Mouse (Mus musculus): ENCODE data around the gene Ndrg3.

DNA sequence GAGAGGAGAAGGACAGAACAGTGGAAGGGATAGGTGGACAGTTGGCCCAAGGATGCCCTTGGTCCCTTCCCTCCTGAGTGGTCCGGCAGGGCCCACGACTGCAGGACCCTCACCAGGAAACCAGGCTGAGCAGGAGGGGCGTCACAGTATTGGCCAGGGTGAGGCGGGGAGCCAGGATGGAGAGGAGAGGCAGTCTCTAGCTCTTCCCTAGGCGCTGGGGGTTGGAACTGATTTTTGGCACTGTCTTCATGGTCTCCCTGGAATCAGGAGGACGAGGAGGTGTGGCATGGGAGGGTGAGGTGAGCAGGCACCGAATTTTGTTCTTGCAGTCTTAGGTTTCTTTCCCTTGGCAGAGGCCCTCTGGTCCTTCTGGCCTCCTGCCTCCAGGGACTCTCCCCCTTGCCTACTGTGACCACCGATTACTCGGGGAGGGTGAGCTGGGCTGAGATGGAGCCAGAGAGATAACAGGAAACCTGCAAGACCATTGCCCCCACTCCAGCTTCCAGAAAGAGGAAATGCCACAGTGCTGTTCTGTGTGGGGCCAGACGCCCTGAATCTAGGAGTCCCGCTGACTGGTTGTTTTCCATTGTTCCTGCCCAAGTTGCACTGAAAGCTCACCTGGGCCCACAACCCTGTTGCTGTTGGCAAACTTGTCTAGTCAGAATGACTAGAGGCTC lies 18.9 kb upstream of the Ndrg3 start:
- TF ChIP-seq EP300 (IDR thresholded peaks at IDR 0.05; ENCODE audit: low read length) (no peak), CTCF (conservative IDR thresholded peaks at IDR 0.05 in 1 of 2, IDR thresholded peaks at IDR 0.05 in 1 of 2; ENCODE audit: low read depth in 2 of 2, low read length in 2 of 2) (no peak), ELF1 (IDR thresholded peaks at IDR 0.05; ENCODE audit: low read depth, low read length) (no peak), TCF12 (IDR thresholded peaks at IDR 0.05; ENCODE audit: low read depth, low read length) (no peak), HCFC1 (IDR thresholded peaks at IDR 0.05; ENCODE audit: low read depth, low read length) (no peak), POLR2A (IDR thresholded peaks at IDR 0.05; ENCODE audit: low read depth, low read length) (no peak), SMC3 (IDR thresholded peaks at IDR 0.05; ENCODE audit: low read depth, low read length) (no peak), MAX (IDR thresholded peaks at IDR 0.05; ENCODE audit: low read length) (no peak), SIN3A (IDR thresholded peaks at IDR 0.05; ENCODE audit: low read length) (no peak)
